Mouse (Mus musculus): ENCODE measurements around the gene 1810010D01Rik. TPM values are rescaled to one million over a fixed set of nuclear protein-coding genes. Genes with fewer than 3 reads are reported as not detected.

The 1810010D01Rik gene
- polyA plus RNA-seq, 1 experiment = not detected

GRCm38 (mm10) chr7:145221346-145221745, 13.4 kb upstream of the 1810010D01Rik start:
- Histone ChIP-seq H3K79me3 (ENCODE audit: low read depth) (no peaks in the 10 kb centered on the region), H3K27me3 (ENCODE audit: control insufficient read depth, insufficient read depth, insufficient read length) (no peaks in the 10 kb centered on the region), H3ac (ENCODE audit: control insufficient read depth, insufficient read length, low read depth) (no peak overlapping the region), H3K4me3 (ENCODE audit: insufficient read depth, poor library complexity, severe bottlenecking) (no peak overlapping the region), H3K79me2 (ENCODE audit: control insufficient read depth, insufficient read depth) (no peaks in the 10 kb centered on the region), H3K36me3 (ENCODE audit: control insufficient read depth, insufficient read depth) (no peaks in the 10 kb centered on the region)
- TF ChIP-seq MYOD1 (IDR thresholded peaks at IDR 0.05; ENCODE audit: control insufficient read depth, insufficient read length, low read depth) (no peak), CTCF (IDR thresholded peaks at IDR 0.05; ENCODE audit: control insufficient read depth, insufficient read depth, insufficient read length) (no peak), FOSL1 (IDR thresholded peaks at IDR 0.05; ENCODE audit: insufficient read depth, low read length, poor library complexity, severe bottlenecking) (no peak), CEBPB (IDR thresholded peaks at IDR 0.05; ENCODE audit: low read depth) (no peak), MAX (IDR thresholded peaks at IDR 0.05) (no peak), MYOG (IDR thresholded peaks at IDR 0.05; ENCODE audit: control insufficient read depth, extremely low read depth, insufficient read length) (no peak), USF1 (IDR thresholded peaks at IDR 0.05; ENCODE audit: low read depth) (no peak)

DNA sequence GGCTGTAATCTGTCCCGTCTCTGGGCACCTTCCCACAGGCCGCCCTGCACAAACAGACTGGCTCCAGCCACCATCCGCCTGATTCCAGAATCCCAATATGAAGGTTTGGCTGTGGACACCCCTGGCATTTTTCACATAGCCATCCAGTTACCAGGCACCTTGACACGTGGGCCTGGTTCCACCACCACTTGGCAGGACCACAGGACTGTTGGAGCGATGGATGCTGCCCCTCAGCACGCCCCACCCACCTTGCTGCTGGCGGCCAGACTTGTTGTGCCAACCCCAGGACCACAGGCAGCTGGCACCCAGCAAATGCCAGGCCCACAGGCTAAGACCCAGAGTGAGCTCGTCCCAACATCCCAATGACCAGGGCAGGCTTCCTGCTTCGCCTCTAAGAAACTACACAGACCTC, 11.5 kb upstream of the 1810010D01Rik start:
- Histone ChIP-seq H3K79me2 (ENCODE audit: control insufficient read depth, insufficient read depth) (no peaks in the 10 kb centered on the region), H3K4me3 (ENCODE audit: insufficient read depth, poor library complexity, severe bottlenecking) (no peak overlapping the region), H3K36me3 (ENCODE audit: control insufficient read depth, insufficient read depth) (no peaks in the 10 kb centered on the region), H3K79me3 (ENCODE audit: low read depth) (no peaks in the 10 kb centered on the region), H3K27me3 (ENCODE audit: control insufficient read depth, insufficient read depth, insufficient read length) (no peaks in the 10 kb centered on the region), H3ac (ENCODE audit: control insufficient read depth, insufficient read length, low read depth) (no peak overlapping the region)
- no peak for TF ChIP-seq MAX (IDR thresholded peaks at IDR 0.05)
- peak; percentile 6 for TF ChIP-seq USF1 (IDR thresholded peaks at IDR 0.05; ENCODE audit: low read depth)

DNA sequence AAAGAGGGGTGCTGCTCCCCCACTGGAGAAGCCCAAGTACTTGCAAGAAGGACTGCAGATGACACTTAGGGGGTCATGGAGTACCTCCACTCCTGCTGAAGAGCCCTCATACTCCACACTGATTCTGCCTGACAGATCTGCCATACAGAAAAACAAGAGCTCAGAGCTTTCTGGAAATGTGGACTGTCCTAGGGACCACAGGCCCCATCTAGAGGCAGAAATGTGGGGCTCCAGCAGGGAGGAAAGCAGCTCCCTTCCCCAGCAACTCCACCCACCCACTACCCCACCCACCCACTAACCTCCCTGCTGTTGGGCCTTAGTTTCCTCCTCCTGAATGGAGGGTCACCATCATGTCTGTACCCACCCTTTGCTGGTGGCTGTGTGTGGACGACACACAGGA, 8.7 kb upstream of the 1810010D01Rik start:
- no peaks in the 10 kb centered on the region for H3K36me3 ChIP-seq (ENCODE audit: control insufficient read depth, insufficient read depth)
- H3K79me2 ChIP-seq (ENCODE audit: control insufficient read depth, insufficient read depth) = no peaks in the 10 kb centered on the region
- no peaks in the 10 kb centered on the region for H3K79me3 ChIP-seq (ENCODE audit: low read depth)
- no peak overlapping the region for H3ac ChIP-seq (ENCODE audit: control insufficient read depth, insufficient read length, low read depth)
- no peaks in the 10 kb centered on the region for H3K27me3 ChIP-seq (ENCODE audit: control insufficient read depth, insufficient read depth, insufficient read length)
- H3K4me3 ChIP-seq (ENCODE audit: insufficient read depth, poor library complexity, severe bottlenecking) = no peak overlapping the region
- no peak for TF ChIP-seq FOSL1 (IDR thresholded peaks at IDR 0.05; ENCODE audit: insufficient read depth, low read length, poor library complexity, severe bottlenecking)
- no peak for TF ChIP-seq CEBPB (IDR thresholded peaks at IDR 0.05; ENCODE audit: low read depth)
- TF ChIP-seq MYOD1 (IDR thresholded peaks at IDR 0.05; ENCODE audit: control insufficient read depth, insufficient read length, low read depth) = no peak
- no peak for TF ChIP-seq MAX (IDR thresholded peaks at IDR 0.05)
- TF ChIP-seq USF1 (IDR thresholded peaks at IDR 0.05; ENCODE audit: low read depth) = no peak
- no peak for TF ChIP-seq MYOG (IDR thresholded peaks at IDR 0.05; ENCODE audit: control insufficient read depth, extremely low read depth, insufficient read length)
- TF ChIP-seq CTCF (IDR thresholded peaks at IDR 0.05; ENCODE audit: control insufficient read depth, insufficient read depth, insufficient read length) = no peak

GRCm38 (mm10) chr7:145215476-145215875, 7.6 kb upstream of the 1810010D01Rik start:
- Histone ChIP-seq H3K36me3 (ENCODE audit: control insufficient read depth, insufficient read depth) (no peaks in the 10 kb centered on the region), H3K4me3 (ENCODE audit: insufficient read depth, poor library complexity, severe bottlenecking) (no peak overlapping the region), H3K79me2 (ENCODE audit: control insufficient read depth, insufficient read depth) (no peaks in the 10 kb centered on the region), H3ac (ENCODE audit: control insufficient read depth, insufficient read length, low read depth) (no peak overlapping the region), H3K79me3 (ENCODE audit: low read depth) (no peaks in the 10 kb centered on the region), H3K27me3 (ENCODE audit: control insufficient read depth, insufficient read depth, insufficient read length) (no peaks in the 10 kb centered on the region)
- peak; percentile 66 for TF ChIP-seq MAX (IDR thresholded peaks at IDR 0.05)
- peak; percentile 6 for TF ChIP-seq MYOD1 (IDR thresholded peaks at IDR 0.05; ENCODE audit: control insufficient read depth, insufficient read length, low read depth)
- TF ChIP-seq FOSL1 (IDR thresholded peaks at IDR 0.05; ENCODE audit: insufficient read depth, low read length, poor library complexity, severe bottlenecking) = no peak
- no peak for TF ChIP-seq MYOG (IDR thresholded peaks at IDR 0.05; ENCODE audit: control insufficient read depth, extremely low read depth, insufficient read length)
- peak; percentile 97 for TF ChIP-seq CEBPB (IDR thresholded peaks at IDR 0.05; ENCODE audit: low read depth)
- no peak for TF ChIP-seq USF1 (IDR thresholded peaks at IDR 0.05; ENCODE audit: low read depth)

DNA sequence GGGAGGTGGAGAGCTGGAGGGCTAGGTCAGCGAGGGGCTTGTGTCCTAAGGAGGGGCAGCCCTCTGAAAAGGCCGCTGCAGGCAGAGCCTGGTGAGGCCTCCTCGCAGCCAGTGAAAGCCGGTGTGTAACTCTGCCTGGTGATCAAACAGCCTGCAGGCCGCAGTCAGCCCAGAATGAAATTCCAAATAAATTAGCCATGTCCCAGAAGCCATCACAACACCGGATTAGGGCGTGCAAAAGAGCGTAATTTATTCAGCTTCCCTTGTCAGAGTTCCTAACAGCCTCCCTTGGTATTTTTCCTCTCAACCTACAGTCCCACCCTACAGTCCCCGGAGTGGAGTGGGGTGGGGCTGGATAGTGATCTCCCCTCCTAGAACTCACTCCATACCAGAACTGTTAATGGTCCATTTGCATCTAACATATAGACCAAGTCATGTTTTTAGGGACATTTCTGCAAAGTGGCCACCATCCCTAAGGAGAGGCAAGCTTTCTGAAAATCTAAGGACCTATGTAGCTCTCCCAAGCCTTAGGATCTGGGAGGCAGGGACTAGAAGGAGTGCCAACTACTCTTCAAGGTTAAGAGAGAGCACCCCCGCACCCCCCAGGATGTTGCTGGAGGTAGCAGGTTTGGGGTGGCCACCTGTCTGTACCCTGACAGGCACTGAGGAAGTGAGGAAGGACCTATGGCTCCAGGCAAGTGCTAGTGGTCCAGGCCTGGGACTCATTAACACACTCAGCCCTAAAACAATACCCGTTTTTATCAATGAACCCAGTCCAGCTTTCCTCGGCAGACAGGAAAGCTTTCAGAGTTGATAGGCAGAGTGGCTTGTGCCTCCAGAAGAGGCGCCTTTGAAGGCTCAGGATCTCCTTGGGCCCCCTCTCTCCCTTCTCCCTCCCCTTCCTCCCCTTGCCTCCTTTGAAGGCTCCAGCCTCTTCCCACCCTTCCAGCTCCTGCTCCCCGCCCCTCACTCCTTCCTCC, 4.1 kb upstream of the 1810010D01Rik start:
- Histone ChIP-seq H3ac (ENCODE audit: control insufficient read depth, insufficient read length, low read depth) (no peak overlapping the region), H3K79me2 (ENCODE audit: control insufficient read depth, insufficient read depth) (no peaks in the 10 kb centered on the region), H3K4me3 (ENCODE audit: insufficient read depth, poor library complexity, severe bottlenecking) (no peak overlapping the region), H3K27me3 (ENCODE audit: control insufficient read depth, insufficient read depth, insufficient read length) (no peaks in the 10 kb centered on the region), H3K79me3 (ENCODE audit: low read depth) (no peaks in the 10 kb centered on the region), H3K36me3 (ENCODE audit: control insufficient read depth, insufficient read depth) (no peaks in the 10 kb centered on the region)
- no peak for TF ChIP-seq CEBPB (IDR thresholded peaks at IDR 0.05; ENCODE audit: low read depth)
- no peak for TF ChIP-seq MYOG (IDR thresholded peaks at IDR 0.05; ENCODE audit: control insufficient read depth, extremely low read depth, insufficient read length)
- TF ChIP-seq MAX (IDR thresholded peaks at IDR 0.05) = no peak
- TF ChIP-seq CTCF (IDR thresholded peaks at IDR 0.05; ENCODE audit: control insufficient read depth, insufficient read depth, insufficient read length) = no peak
- TF ChIP-seq USF1 (IDR thresholded peaks at IDR 0.05; ENCODE audit: low read depth) = no peak
- TF ChIP-seq MYOD1 (IDR thresholded peaks at IDR 0.05; ENCODE audit: control insufficient read depth, insufficient read length, low read depth) = no peak
- no peak for TF ChIP-seq FOSL1 (IDR thresholded peaks at IDR 0.05; ENCODE audit: insufficient read depth, low read length, poor library complexity, severe bottlenecking)

Measured in C2C12 (cell line).